Mouse (Mus musculus): ENCODE results near the gene Ccdc113.

DNA sequence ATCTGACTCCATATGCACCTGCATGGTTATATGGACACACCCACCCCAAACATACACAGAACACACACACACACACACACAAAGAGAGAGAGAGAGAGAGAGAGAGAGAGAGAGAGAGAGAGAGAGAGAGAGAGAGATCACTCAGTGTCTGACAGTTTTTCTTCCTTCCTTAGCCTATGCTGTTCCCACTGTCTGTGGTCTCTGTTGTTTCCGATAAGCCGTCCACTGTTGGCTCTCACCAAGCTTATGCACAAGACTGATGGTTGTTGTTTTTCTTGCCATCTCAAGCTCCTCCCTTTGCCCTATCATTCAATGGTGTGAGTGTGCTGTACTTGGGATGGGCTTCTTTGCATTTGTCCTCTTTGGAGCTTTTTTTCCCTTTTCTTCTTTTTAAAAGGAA is 22.1 kb downstream of the Ccdc113 start:
- no peak for TF ChIP-seq TAL1 (IDR thresholded peaks at IDR 0.05; ENCODE audit: low read length)
- no peak for TF ChIP-seq GATA1 (IDR thresholded peaks at IDR 0.05; ENCODE audit: low read length)
